Mouse (Mus musculus) small intestine, adult 2 months (tissue): ENCODE measurements around the gene Rad54l2. TPM values are rescaled to one million over a fixed set of nuclear protein-coding genes. Genes with fewer than 3 reads are reported as not detected.

Experiments
- H3K27ac ChIP-seq: fragments of 200-500 bp; 2 replicates; pipeline ENCODE4 v1.5.1; 2012; ENCODE audit warnings: low read depth, low read length, control low read depth, inconsistent platforms; ENCODE audit not compliant: insufficient read depth
- H3K27me3 ChIP-seq: fragments of 200-500 bp; 2 replicates; pipeline ENCODE4 v1.6.1; 2012; ENCODE audit warnings: mild to moderate bottlenecking, moderate library complexity, low read length, inconsistent platforms; ENCODE audit not compliant: control insufficient read depth, insufficient read depth
- H3K36me3 ChIP-seq: fragments of 200-500 bp; 2 replicates; pipeline ENCODE4 v1.6.1; 2012; ENCODE audit warnings: mild to moderate bottlenecking, low read length, control low read depth, inconsistent platforms; ENCODE audit not compliant: control insufficient read depth, insufficient read depth
- H3K4me1 ChIP-seq: fragments of 200-500 bp; 2 replicates; pipeline ENCODE4 v1.6.1; 2012; ENCODE audit warnings: low read length, inconsistent platforms, mixed read lengths; ENCODE audit not compliant: control insufficient read depth, insufficient read depth, insufficient read length
- H3K4me3 ChIP-seq: fragments of 200-500 bp; 2 replicates; pipeline ENCODE4 v1.5.1; 2012; ENCODE audit warnings: low read depth, mild to moderate bottlenecking, control low read depth, inconsistent platforms, low read length, moderate library complexity
- CTCF ChIP-seq: fragments of 200-500 bp; IDR thresholded peaks from 2 replicates; pipeline ENCODE4 v1.5.1; 2012; ENCODE audit warnings: low read depth, mild to moderate bottlenecking, control low read depth, inconsistent platforms, low read length, moderate library complexity, mixed read lengths; ENCODE audit not compliant: insufficient replicate concordance, insufficient read length; ENCODE audit errors: extremely low read depth
- POLR2A ChIP-seq: fragments of 200-500 bp; IDR thresholded peaks from 2 replicates; pipeline ENCODE4 v1.6.1; 2012; ENCODE audit warnings: low read depth, mild to moderate bottlenecking, control low read depth, inconsistent platforms, low read length, moderate library complexity
- whole genome bisulfite sequencing: fragments of 180-500 bp; shearing (Covaris S2); methylation state at CpG from one replicate; pipeline ENCODE4 v1.1.7; 2018; 5-methylcytosine and 5-hydroxymethylcytosine counted together
- polyA plus RNA-seq: library from polyadenylated mRNA; depleted of rRNA; stranded (reverse); fragments of >200 nt; gene quantifications from 2 replicates; pipeline ENCODE4 v1.2.3, GENCODE M21; 2012

Rad54l2 gene
- polyA plus RNA-seq, 1 experiment: 34.9 TPM

DNA sequence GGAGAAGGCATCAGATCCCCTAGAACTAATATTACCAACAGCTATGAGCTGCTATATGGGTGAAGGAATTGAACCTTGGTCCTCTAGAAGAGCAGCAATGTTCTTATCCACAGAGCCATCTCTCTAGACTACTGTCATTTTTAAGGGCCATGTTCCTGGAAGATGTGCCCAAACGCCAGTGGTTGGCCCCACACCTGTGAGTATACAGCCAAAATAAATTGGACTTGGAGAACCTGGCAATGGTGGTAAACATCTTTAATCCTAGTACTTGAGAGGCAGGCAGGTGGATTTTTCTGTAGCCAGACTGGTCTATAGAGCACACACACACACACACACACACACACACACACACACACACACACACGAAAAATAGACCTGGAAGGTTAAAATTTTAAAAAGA, 59.6 kb downstream of the Rad54l2 start:
- Histone ChIP-seq H3K27me3 (no peaks in the 10 kb centered on the region), H3K4me1 (no peaks in the 10 kb centered on the region; the same call in 1 of the 2 replicates), H3K4me3 (no peak overlapping the region), H3K27ac (no peak overlapping the region), H3K36me3 (no peaks in the 10 kb centered on the region)
- TF ChIP-seq CTCF (no peak), POLR2A (no peak)
- 86% methylated on average over 2 of the region's 2 CpGs for WGBS

DNA sequence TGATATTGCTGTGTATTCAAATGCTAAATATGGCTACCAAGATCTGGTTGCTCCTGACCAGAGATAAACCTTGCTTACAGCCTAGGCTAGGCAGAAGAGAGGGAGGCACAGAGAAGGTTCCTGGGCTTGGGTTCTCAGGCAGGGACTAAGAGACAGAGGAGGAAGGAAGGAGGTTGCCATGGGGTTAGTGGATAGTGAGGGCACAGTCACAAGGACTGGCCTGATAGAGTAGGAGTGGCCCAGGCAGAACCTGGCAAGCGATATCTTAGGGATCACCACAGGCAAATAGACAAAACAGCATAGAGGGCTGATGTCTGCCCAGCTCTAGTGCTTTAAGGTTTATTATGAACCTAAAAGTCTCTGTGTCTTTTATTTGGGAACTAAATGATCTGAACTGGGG, 62.1 kb downstream of the Rad54l2 start:
- 73% methylated on average over 1 of the region's 1 CpGs for WGBS
- no peaks in the 10 kb centered on the region; the same call in 1 of the 2 replicates for H3K4me1 ChIP-seq

DNA sequence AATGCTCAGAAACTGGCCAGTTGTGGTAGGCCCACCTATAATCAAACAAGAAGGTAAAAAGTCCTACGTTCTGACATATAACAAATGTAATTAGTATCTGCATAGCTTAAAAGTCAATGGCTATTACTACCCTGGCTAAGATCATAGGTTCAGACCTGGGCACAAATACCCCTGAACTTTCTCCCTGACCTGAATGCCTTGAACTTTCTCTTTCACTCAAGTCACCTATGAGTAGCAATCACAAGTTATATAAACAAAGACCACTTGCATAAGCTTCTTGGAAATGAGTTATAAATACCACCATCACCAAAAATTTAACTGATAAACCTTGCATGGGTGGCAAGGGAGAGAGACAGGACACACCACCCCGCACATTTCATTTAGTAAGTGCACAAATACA, 63.6 kb downstream of the Rad54l2 start:
- no peaks in the 10 kb centered on the region; the same call in 1 of the 2 replicates for H3K4me1 ChIP-seq
- no peak overlapping the region for H3K4me3 ChIP-seq
- TF ChIP-seq POLR2A (no peak), CTCF (no peak)
- no peaks in the 10 kb centered on the region for H3K27me3 ChIP-seq
- H3K36me3 ChIP-seq: no peaks in the 10 kb centered on the region; the same call in none of the 2 replicates
- WGBS: 90% methylated on average over 2 of the region's 2 CpGs
- no peak overlapping the region for H3K27ac ChIP-seq

More for the DNA sequence above, 62.1 kb downstream of the Rad54l2 start:
- Histone ChIP-seq H3K36me3 (no peaks in the 10 kb centered on the region; the same call in none of the 2 replicates), H3K27me3 (no peaks in the 10 kb centered on the region), H3K4me3 (no peak overlapping the region), H3K27ac (no peak overlapping the region)
- no peak for TF ChIP-seq CTCF
- TF ChIP-seq POLR2A: no peak

DNA sequence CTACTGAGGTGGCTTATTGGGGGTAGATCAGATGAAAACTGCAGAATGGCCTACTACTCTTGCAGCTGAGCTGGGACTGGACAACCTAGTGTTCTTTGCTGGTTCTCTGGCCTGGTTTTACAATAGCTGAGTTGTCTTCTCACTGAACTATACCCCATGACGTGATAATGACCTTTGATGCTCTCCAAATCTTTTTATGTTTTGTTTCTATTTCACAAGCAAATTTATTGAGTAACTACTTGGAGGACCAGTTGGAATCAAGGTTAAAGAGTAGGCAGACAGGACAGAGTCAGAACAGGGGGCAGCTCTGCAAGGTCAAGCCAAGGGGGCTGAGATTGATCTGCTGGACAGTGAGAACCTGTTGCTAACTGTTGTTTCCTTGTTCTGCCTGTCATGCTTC, 64.1 kb downstream of the Rad54l2 start:
- peaks cover 3% of the 10 kb centered on the region for H3K36me3 ChIP-seq
- no peak for TF ChIP-seq CTCF
- TF ChIP-seq POLR2A: no peak
- H3K4me1 ChIP-seq: no peaks in the 10 kb centered on the region; the same call in 1 of the 2 replicates
- H3K27ac ChIP-seq: no peak overlapping the region
- no peak overlapping the region for H3K4me3 ChIP-seq
- WGBS: 79% methylated on average over 1 of the region's 1 CpGs
- H3K27me3 ChIP-seq: no peaks in the 10 kb centered on the region

DNA sequence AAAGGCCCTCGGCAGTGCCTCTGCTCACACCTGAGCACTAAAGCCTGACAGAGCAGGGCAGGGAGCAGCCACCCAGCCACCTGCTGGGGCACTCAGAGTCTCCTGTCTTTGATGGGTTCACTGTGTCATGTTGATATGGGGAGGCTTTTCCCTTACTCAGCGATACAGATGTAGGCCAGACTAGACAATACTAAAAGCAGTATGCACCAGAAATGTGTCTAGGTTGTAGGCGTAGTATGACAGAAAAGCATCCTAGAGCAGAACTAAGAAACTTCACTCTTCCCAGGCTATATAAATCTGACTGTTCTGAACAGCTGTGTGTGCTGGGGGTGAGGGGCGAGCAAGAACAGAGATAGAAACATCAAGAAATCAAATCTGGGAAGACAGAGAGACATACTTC, 72.3 kb downstream of the Rad54l2 start:
- 94% methylated on average over 4 of the region's 4 CpGs for WGBS
- no peak overlapping the region for H3K27ac ChIP-seq
- TF ChIP-seq POLR2A: no peak
- no peak for TF ChIP-seq CTCF
- no peaks in the 10 kb centered on the region for H3K4me1 ChIP-seq
- H3K4me3 ChIP-seq: no peak overlapping the region
- peaks cover 55% of the 10 kb centered on the region for H3K36me3 ChIP-seq
- H3K27me3 ChIP-seq: no peaks in the 10 kb centered on the region

DNA sequence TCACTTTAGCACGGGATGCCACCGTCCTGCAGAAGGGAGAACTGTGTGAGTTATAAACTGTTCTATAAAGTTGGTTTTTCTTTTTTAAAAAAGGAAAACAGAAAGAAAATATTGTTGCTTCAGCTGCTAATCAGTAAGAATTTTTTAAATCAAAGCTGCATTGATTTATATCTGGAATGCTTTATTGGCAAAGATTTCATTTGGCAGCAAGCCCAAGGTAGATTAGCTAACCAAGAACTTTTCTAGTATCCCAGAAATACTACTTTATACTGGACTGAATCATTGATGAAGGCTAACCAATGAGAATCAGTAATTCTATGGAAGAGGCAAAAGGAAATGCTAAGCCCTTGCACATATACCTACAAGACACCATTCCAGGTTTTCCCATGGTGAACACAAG, 72.8 kb downstream of the Rad54l2 start:
- peaks cover 58% of the 10 kb centered on the region for H3K36me3 ChIP-seq
- no peaks in the 10 kb centered on the region for H3K27me3 ChIP-seq
- H3K4me1 ChIP-seq: no peaks in the 10 kb centered on the region
- 93% methylated on average over 2 of the region's 2 CpGs for WGBS
- TF ChIP-seq POLR2A: no peak
- no peak for TF ChIP-seq CTCF
- no peak overlapping the region for H3K4me3 ChIP-seq
- no peak overlapping the region for H3K27ac ChIP-seq

DNA sequence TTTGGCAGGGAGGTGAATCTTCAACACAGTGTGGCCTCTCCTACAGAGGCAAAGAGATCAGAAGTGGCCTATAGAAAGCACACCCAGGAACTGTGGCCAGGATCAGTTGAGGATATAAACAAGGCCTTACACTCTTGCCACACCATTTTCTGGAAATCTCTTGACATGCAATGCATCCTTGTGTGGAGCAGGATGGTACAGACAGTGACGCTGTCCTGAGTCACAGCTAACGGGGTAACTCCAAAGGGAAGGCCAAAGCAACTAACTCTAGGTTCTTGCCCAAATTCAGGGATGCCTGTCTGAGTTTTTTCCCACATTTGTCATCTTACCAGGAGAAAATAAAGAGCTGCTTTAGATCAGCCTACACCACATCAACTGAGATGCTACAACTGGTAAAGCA, 76.5 kb downstream of the Rad54l2 start:
- TF ChIP-seq CTCF (no peak), POLR2A (no peak)
- Histone ChIP-seq H3K27ac (no peak overlapping the region), H3K36me3 (peaks cover 63% of the 10 kb centered on the region), H3K27me3 (no peaks in the 10 kb centered on the region), H3K4me3 (no peak overlapping the region), H3K4me1 (no peaks in the 10 kb centered on the region)
- WGBS: 95% methylated on average over 2 of the region's 2 CpGs

DNA sequence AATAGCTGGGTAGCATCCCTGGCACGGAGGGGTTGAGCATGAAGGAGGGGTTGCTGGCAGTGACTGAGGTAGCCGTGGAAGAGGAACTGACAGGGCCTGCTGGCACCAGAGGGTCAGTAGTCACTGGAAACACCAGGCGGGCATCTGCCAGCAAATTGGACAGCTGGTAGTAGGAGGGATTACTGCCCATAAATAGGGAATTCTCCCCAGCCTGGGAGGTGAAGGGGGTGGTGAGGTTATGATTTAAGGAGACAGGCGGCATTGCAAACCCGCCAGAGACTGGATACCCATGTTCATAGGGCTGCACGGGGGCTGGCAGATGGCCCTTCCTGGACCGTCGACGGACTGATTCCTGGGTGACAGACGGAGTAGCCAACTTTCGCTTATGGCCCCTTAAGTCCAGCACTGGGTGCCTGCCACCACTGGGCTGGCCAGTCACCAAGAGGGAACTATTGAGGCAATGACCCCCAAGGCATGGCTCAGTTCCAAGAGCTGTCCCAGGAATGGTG, 96.0 kb downstream of the Rad54l2 start:
- peaks cover 23% of the 10 kb centered on the region for H3K36me3 ChIP-seq
- TF ChIP-seq CTCF: no peak
- TF ChIP-seq POLR2A: no peak
- H3K4me1 ChIP-seq: peaks cover 2% of the 10 kb centered on the region; the same call in 1 of the 2 replicates
- no peak overlapping the region for H3K4me3 ChIP-seq
- no peaks in the 10 kb centered on the region for H3K27me3 ChIP-seq
- WGBS: 95% methylated on average over 11 of the region's 11 CpGs
- H3K27ac ChIP-seq: no peak overlapping the region
